Mouse (Mus musculus): ENCODE results near the gene Prr13. TPM values are rescaled to one million over a fixed set of nuclear protein-coding genes. Genes with fewer than 3 reads are reported as not detected.

Gene Prr13
- polyA plus RNA-seq, 1 experiment from 2014 or later = 105 TPM

Other genes with a start within 250 kb of the Prr13 start
- 0.22 and 1.1 TPM in 2 replicates for gene Itgb7, start 227.1 kb upstream of the Prr13 start, polyA plus RNA-seq (2014; fragmentation: Nextera tagmentation; extraction: Ambion mirVana)
- 6.2 and 6.7 TPM in 2 replicates for gene Rarg, start 201.5 kb upstream of the Prr13 start, polyA plus RNA-seq (2014; fragmentation: Nextera tagmentation; extraction: Ambion mirVana)
- gene Gm9918, start 188.5 kb upstream of the Prr13 start, polyA plus RNA-seq (2014; fragmentation: Nextera tagmentation; extraction: Ambion mirVana) = not detected in 2 replicates
- gene Mfsd5, start 179.6 kb upstream of the Prr13 start, polyA plus RNA-seq (2014; fragmentation: Nextera tagmentation; extraction: Ambion mirVana) = 60.6 and 61.8 TPM in 2 replicates
- 6.8 and 7.0 TPM in 2 replicates for gene Espl1, start 162.8 kb upstream of the Prr13 start, polyA plus RNA-seq (2014; fragmentation: Nextera tagmentation; extraction: Ambion mirVana)
- gene Pfdn5, start 132.9 kb upstream of the Prr13 start, polyA plus RNA-seq (2014; fragmentation: Nextera tagmentation; extraction: Ambion mirVana) = 518 and 626 TPM in 2 replicates
- gene Myg1, start 127.3 kb upstream of the Prr13 start, polyA plus RNA-seq (2014; fragmentation: Nextera tagmentation; extraction: Ambion mirVana) = 77.4 and 78.4 TPM in 2 replicates
- gene Aaas, start 108.3 kb upstream of the Prr13 start, polyA plus RNA-seq (2014; fragmentation: Nextera tagmentation; extraction: Ambion mirVana) = 30.7 and 33.8 TPM in 2 replicates
- 0.64 and 0.82 TPM in 2 replicates for gene Sp7, start 91.8 kb upstream of the Prr13 start, polyA plus RNA-seq (2014; fragmentation: Nextera tagmentation; extraction: Ambion mirVana)
- gene Sp1, start 52.9 kb upstream of the Prr13 start, polyA plus RNA-seq (2014; fragmentation: Nextera tagmentation; extraction: Ambion mirVana) = 5.3 and 6.2 TPM in 2 replicates
- 0.13 and 0.39 TPM in 2 replicates for gene Amhr2, start 13.7 kb upstream of the Prr13 start, polyA plus RNA-seq (2014; fragmentation: Nextera tagmentation; extraction: Ambion mirVana)
- 158 and 166 TPM in 2 replicates for gene Pcbp2, start 11.5 kb downstream of the Prr13 start, polyA plus RNA-seq (2014; fragmentation: Nextera tagmentation; extraction: Ambion mirVana)
- gene Gm10337, start 44.7 kb downstream of the Prr13 start, polyA plus RNA-seq (2014; fragmentation: Nextera tagmentation; extraction: Ambion mirVana) = 9.6 and 17.2 TPM in 2 replicates
- gene Map3k12, start 58.0 kb downstream of the Prr13 start, polyA plus RNA-seq (2014; fragmentation: Nextera tagmentation; extraction: Ambion mirVana) = 43.9 and 47.5 TPM in 2 replicates
- 77.8 and 86.7 TPM in 2 replicates for gene Tarbp2, start 59.2 kb downstream of the Prr13 start, polyA plus RNA-seq (2014; fragmentation: Nextera tagmentation; extraction: Ambion mirVana)
- gene Npff, start 65.9 kb downstream of the Prr13 start, polyA plus RNA-seq (2014; fragmentation: Nextera tagmentation; extraction: Ambion mirVana) = 5.0 and 8.6 TPM in 2 replicates
- gene Gm28047, start 166.0 kb downstream of the Prr13 start, polyA plus RNA-seq (2014; fragmentation: Nextera tagmentation; extraction: Ambion mirVana) = not detected in 2 replicates
- gene Atf7, start 166.4 kb downstream of the Prr13 start, polyA plus RNA-seq (2014; fragmentation: Nextera tagmentation; extraction: Ambion mirVana) = 13.7 and 16.7 TPM in 2 replicates
- 47.5 and 63.4 TPM in 2 replicates for gene Atp5g2, start 213.3 kb downstream of the Prr13 start, polyA plus RNA-seq (2014; fragmentation: Nextera tagmentation; extraction: Ambion mirVana)

Data from hindbrain, embryonic 14.5 days (tissue).